36 mouse cellular contexts compared by ENCODE assay signal in genomic region chr13:56403381-56404086, GRCm38 (mm10). TPM values are rescaled to one million over a fixed set of nuclear protein-coding genes. Genes with fewer than 3 reads are reported as not detected.
DNase-seq lines count a peak whose midpoint lies in the region; ATAC-seq lines count a peak whose summit lies in the region.
"Had no signal": no experiment of that assay in that cellular context is flagged by ENCODE, and none has a peak within 500 bp of the region (broad histone marks: within the 10 kb centered on the region; RNA-seq: fewer than 3 reads in every experiment).

No protein-coding gene starts in this region.

- DNase-seq in cerebellum, postnatal 25 days = peak; percentile 22 to 23
- no peak for DNase-seq in cerebellum, adult 9-11 months
- peak; percentile 9 for DNase-seq in brain, adult 2 months (ENCODE audit: low read depth, low spot score)
- peak; percentile 72 for DNase-seq in embryonic facial prominence, embryonic 14.5 days (ENCODE audit: low spot score)
- no peak for DNase-seq in frontal cortex, postnatal 14 days (ENCODE audit: low spot score in 2 of 2)
- DNase-seq in ovary, postnatal 14 days (ENCODE audit: low spot score) = no peak
- DNase-seq: adrenal gland, adult 2 months; B cell, adult 2 months; kidney, adult 8-10 months; kidney, postnatal 10 days; lung, adult 18-20 months; lung, postnatal 10 days; right cerebral cortex, adult 18-20 months; right cerebral cortex, postnatal 4 days; thymus, postnatal 36 days had no signal

- H3K4me3 ChIP-seq in embryonic facial prominence, embryonic 14.5 days (ENCODE audit: low read depth, low read length) = no peak overlapping the region
- H3K4me3 ChIP-seq in limb, embryonic 13.5 days = no peak overlapping the region
- H3K4me3 ChIP-seq: erythroblast, embryonic 14.5 days; hindbrain, embryonic 15.5 days; intestine, embryonic 15.5 days; liver, embryonic 12.5 days; midbrain, embryonic 10.5 days; myocyte; stomach, embryonic 15.5 days had no signal

- no peaks in the 10 kb centered on the region for H3K27me3 ChIP-seq in embryonic facial prominence, embryonic 14.5 days (replicated peaks; ENCODE audit: control insufficient read depth, insufficient read depth, low read length)
- no peaks in the 10 kb centered on the region for H3K27me3 ChIP-seq in limb, embryonic 13.5 days
- H3K27me3 ChIP-seq: CH12.LX; hindbrain, embryonic 15.5 days; intestine, embryonic 15.5 days; liver, embryonic 12.5 days; Patski; stomach, embryonic 15.5 days had no signal

- no peak overlapping the region for H3K9ac ChIP-seq in embryonic facial prominence, embryonic 14.5 days (ENCODE audit: low read depth, low read length)
- H3K9ac ChIP-seq in limb, embryonic 13.5 days = no peak overlapping the region
- H3K9ac ChIP-seq: hindbrain, embryonic 15.5 days; intestine, embryonic 15.5 days; liver, embryonic 12.5 days; stomach, embryonic 15.5 days had no signal

- peaks cover 18% of the 10 kb centered on the region; the same call in 1 of the 2 replicates for H3K4me1 ChIP-seq in embryonic facial prominence, embryonic 14.5 days (ENCODE audit: control insufficient read depth, insufficient read depth, low read length)
- H3K4me1 ChIP-seq in limb, embryonic 13.5 days = peaks cover 43% of the 10 kb centered on the region
- H3K4me1 ChIP-seq: hindbrain, embryonic 15.5 days; intestine, embryonic 15.5 days; liver, embryonic 12.5 days; stomach, embryonic 15.5 days had no signal

- peak; percentile 57 for ATAC-seq in embryonic facial prominence, embryonic 14.5 days (ENCODE audit: low read depth)
- no peak for ATAC-seq in limb, embryonic 13.5 days (ENCODE audit: low FRiP score, low read depth)
- ATAC-seq in granulocyte monocyte progenitor cell, adult 5-6 weeks (replicated peaks; ENCODE audit: poor library complexity, severe bottlenecking) = no peak
- ATAC-seq: forebrain, embryonic 14.5 days; intestine, embryonic 15.5 days; liver, embryonic 12.5 days; midbrain, embryonic 16.5 days; Patski had no signal

- peak overlapping the region; percentile 41; the same call in 1 of the 2 replicates for H3K27ac ChIP-seq in embryonic facial prominence, embryonic 14.5 days (replicated peaks; ENCODE audit: low read depth, low read length)
- H3K27ac ChIP-seq in limb, embryonic 13.5 days = peak overlapping the region; percentile 65; the same call in 1 of the 2 replicates
- H3K27ac ChIP-seq: hindbrain, embryonic 15.5 days; intestine, embryonic 15.5 days; liver, embryonic 12.5 days; midbrain, embryonic 10.5 days; stomach, embryonic 15.5 days had no signal

- H3K36me3 ChIP-seq in embryonic facial prominence, embryonic 14.5 days (ENCODE audit: control insufficient read depth, insufficient read depth, low read length) = no peaks in the 10 kb centered on the region
- H3K36me3 ChIP-seq in limb, embryonic 13.5 days = no peaks in the 10 kb centered on the region
- H3K36me3 ChIP-seq: G1E; hindbrain, embryonic 15.5 days; intestine, embryonic 15.5 days; liver, embryonic 12.5 days; midbrain, embryonic 10.5 days; stomach, embryonic 15.5 days had no signal

- 44% methylated on average over 8 of the region's 8 CpGs for WGBS in embryonic facial prominence, embryonic 14.5 days
- WGBS in limb, embryonic 13.5 days = 52% methylated on average over 8 of the region's 8 CpGs

- H3K9me3 ChIP-seq in embryonic facial prominence, embryonic 14.5 days (ENCODE audit: control insufficient read depth, low read length) = no peaks in the 10 kb centered on the region
- H3K9me3 ChIP-seq in limb, embryonic 13.5 days = no peaks in the 10 kb centered on the region
- H3K9me3 ChIP-seq: hindbrain, embryonic 15.5 days; intestine, embryonic 15.5 days; liver, embryonic 12.5 days; midbrain, embryonic 10.5 days; stomach, embryonic 15.5 days had no signal

- no peak overlapping the region for H3K4me2 ChIP-seq in embryonic facial prominence, embryonic 14.5 days (ENCODE audit: low read depth, low read length)
- H3K4me2 ChIP-seq in limb, embryonic 13.5 days (replicated peaks) = 0 out of 2 replicates have a peak overlapping the region, but pooled peaks have one; percentile 19
- H3K4me2 ChIP-seq: heart, embryonic 11.5 days; hindbrain, embryonic 15.5 days; intestine, embryonic 15.5 days; liver, embryonic 12.5 days; stomach, embryonic 15.5 days had no signal

RNA-seq across cellular contexts. Expression of gene Gm3045, which starts 22.9 kb away (rescaled TPM):
- not detected in 2 replicates for polyA plus RNA-seq in embryonic facial prominence, embryonic 14.5 days (2014; fragmentation: Nextera tagmentation; extraction: Ambion mirVana)
- polyA plus RNA-seq in limb, embryonic 13.5 days (2015; fragmentation: Nextera tagmentation; extraction: Ambion mirVana) = 0.10 and 0.13 TPM in 2 replicates
- not detected in 2 replicates for total RNA-seq in granulocyte monocyte progenitor cell, adult 5-6 weeks (2014; fragmentation: Nextera tagmentation)
- not detected in 2 replicates for total RNA-seq in granulocyte monocyte progenitor cell, adult 5-6 weeks (2017)
- total RNA-seq: adrenal gland, adult 2 months; adrenal gland, postnatal 4 days; CH12.LX; hematopoietic stem cell, adult 5-6 weeks; layer of hippocampus, postnatal 14 days had no signal
- polyA plus RNA-seq: adrenal gland, adult 2 months; erythroblast, embryonic 14.5 days; forebrain, embryonic 14.5 days; G1E; gonadal fat pad, adult 2 months; heart, embryonic 11.5 days; heart, postnatal 0 days; hindbrain, embryonic 15.5 days; intestine, embryonic 15.5 days; liver, embryonic 12.5 days; midbrain, embryonic 10.5 days; midbrain, embryonic 16.5 days; myocyte; neural tube, embryonic 14.5 days; Patski; stomach, embryonic 15.5 days had no signal

RNA-seq across cellular contexts. Expression of gene Slc25a48, which starts 34.6 kb away (rescaled TPM):
- polyA plus RNA-seq in embryonic facial prominence, embryonic 14.5 days (2014; fragmentation: Nextera tagmentation; extraction: Ambion mirVana) = 0.45 and 0.54 TPM in 2 replicates
- 0.28 and 0.33 TPM in 2 replicates for polyA plus RNA-seq in limb, embryonic 13.5 days (2015; fragmentation: Nextera tagmentation; extraction: Ambion mirVana)
- not detected in 2 replicates for total RNA-seq in granulocyte monocyte progenitor cell, adult 5-6 weeks (2014; fragmentation: Nextera tagmentation)
- total RNA-seq in granulocyte monocyte progenitor cell, adult 5-6 weeks (2017) = not detected in 2 replicates
- total RNA-seq: CH12.LX; hematopoietic stem cell, adult 5-6 weeks had no signal
- polyA plus RNA-seq: G1E; heart, postnatal 0 days; hindbrain, embryonic 15.5 days; midbrain, embryonic 10.5 days; midbrain, embryonic 16.5 days; myocyte; neural tube, embryonic 14.5 days had no signal

Comparison
In these comparisons a context has a peak if more than half of its experiments do, and no peak if none do; other contexts are left out.
1. DNase-seq: peak in cerebellum, postnatal 25 days (2 of 2), brain, adult 2 months (single experiment) and embryonic facial prominence, embryonic 14.5 days (single experiment); none in cerebellum, adult 9-11 months (single experiment), frontal cortex, postnatal 14 days (0 of 2) and ovary, postnatal 14 days (single experiment).